Mouse (Mus musculus) retina, postnatal 7 days (tissue): Measurements from ENCODE around the gene Osmr.

Experiments
- DNase-seq: peaks from one replicate; pipeline ENCODE4 v3.0.0-alpha.2; 2012; ENCODE audit warnings: low read depth, low spot score

Osmr gene

GRCm38 (mm10) chr15:6874601-6875019 lies at the start of gene Osmr:
Gene Osmr, minus strand, starts transcription at chr15:6874969.
- DNase-seq, result no peak

- DNase-seq, result no peak
Measured at GRCm38 (mm10) chr15:6919406-6919805, 44.6 kb upstream of the Osmr start.

DNA sequence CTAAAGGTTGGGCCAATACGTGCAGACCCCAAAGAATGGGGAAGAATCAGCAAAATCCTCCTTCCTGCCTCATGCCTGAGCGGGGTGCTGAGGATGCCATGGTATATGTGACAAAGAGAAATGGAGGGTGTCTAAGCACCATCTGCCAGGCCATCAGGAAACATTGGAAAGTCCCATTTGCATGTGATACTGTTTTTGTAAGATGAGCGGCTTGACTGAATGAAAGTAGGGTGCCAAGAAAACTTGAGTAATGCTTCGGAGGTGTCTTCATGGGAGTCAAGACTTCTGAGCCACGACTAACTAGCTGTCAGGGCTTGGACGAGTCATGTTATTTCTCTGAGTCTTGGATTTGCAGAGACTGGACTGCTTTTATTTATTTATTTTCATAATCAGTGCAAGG lies 39.4 kb upstream of the Osmr start:
- DNase-seq, result no peak

DNA sequence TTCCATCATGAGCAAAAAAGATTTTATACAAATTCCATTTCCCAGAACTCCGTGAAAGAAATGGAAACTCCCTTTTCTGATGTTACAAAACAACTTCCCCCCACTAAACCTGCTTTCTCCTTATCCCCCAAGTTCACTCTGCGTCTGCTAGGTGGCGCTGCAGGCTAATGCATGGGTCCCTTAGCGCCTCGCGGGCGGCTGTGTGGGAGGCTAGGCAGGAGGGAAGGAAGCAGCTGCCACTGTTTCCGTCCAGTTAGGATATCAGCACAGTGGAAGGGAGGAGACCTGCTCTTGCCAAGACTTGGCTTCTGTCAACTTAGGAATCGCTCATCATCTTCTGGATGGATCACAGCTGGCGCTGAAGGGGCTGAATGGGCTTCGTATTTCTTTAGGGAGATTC lies 34.9 kb upstream of the Osmr start:
- DNase-seq, result peak; percentile 88

- DNase-seq, result no peak
Measured at GRCm38 (mm10) chr15:6909084-6909483, 34.3 kb upstream of the Osmr start.

DNA sequence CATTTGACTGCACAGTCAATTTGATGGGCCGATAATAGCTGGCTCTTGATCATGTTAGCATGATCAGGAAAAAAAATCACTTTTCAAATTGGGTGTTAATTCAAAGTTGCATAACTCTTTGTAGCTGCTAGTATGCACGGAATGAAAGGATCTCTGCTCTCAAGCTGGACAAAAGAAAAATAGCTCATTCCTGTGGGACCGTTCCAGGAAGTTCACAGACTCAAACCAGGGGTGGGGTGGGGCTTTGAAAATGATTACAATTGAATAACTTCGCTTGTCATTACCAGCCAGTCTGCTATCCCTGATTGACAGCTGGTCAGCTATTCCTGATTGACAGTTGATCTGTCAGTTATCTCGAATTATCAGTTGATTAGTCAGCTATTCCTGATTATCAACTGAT lies 33.8 kb upstream of the Osmr start:
- no peak for DNase-seq

DNA sequence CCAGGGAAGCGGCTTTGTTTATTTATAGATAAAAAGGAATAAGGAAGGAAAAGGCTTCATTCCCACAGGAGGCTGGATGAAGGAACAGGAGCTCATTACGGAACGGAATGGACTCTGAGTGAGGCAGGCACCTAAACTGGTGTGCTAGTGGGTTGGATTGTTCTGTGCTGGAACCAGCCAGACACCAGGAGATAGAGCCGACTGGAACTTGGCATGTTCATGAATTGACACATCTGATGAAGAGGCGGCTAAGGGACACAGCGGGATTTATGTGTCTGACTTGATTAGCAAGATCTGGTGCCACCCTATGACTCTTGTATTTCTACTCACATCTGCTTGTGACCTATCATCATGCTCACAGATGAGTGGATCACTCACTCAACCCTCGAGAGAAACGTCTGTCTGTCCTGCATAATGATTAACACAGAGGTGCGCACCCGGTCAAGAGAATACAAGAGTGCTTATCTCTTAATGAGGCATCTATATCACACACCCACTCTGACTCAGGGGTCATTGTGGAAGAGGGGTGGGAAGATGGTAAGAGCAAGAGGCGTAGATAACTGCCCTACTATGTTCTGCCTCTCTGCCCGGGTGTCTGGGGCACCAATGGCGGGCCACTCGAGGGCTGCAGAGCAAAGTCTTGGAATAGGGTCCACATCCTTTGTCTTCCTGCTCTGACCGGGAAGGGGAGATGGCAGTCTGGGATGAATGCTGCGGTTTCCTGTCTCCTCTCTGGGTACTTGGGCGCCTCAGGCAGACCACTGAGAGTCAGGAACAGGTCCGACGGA lies 31.7 kb upstream of the Osmr start:
- no peak for DNase-seq

DNA sequence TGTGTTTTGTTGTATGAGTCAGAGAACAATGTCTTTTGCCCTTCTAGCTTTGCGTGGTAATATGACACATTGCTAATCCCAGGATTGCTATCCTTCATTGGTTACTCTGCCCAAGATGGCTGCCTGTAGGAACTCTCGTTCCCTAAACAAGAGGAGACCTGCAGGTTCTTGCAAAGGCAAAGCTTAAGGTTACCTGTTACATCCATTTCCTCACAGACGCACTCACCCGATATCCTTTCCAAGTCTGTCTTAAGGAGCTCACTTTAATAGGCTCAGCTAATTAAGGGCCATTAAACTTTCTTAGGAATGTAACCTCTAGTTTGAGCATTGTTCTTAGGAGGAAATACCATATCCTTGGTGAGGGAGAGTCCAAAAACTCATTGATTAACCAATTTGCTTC lies 31.0 kb upstream of the Osmr start:
- DNase-seq, result no peak

GRCm38 (mm10) chr15:6903286-6903975 lies 28.7 kb upstream of the Osmr start:
- no peak for DNase-seq

DNA sequence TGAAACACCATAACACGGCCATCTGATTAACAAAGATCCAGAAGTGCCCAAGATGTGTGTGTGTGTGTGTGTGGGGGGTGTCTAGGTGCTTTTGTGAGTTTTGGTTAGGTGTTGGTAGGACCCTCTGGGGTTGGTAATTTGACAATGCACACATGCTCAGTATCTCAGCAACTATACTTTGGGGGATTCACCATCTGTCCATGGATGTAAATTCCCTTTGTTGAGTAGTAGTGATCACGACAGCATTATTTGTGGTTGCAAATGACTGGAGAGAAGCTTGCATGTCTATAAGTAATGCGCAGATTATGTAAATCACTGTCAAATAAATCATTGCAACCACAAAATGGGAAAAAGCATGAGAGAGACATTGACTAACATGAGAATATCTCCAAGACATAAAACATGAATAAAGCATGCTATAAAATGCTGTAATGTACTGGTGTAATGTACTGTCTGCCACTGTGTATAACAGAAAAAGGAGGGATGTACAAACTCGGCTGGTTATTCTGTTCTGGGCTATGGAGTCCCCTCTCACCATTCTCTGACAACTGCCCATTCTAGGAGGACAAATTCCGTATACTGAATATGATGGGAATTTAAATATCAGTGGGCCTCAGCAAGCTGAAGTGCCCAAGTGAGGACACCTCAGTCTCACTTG lies 27.3 kb upstream of the Osmr start:
- no peak for DNase-seq

GRCm38 (mm10) chr15:6901236-6901635 lies 26.5 kb upstream of the Osmr start:
- no peak for DNase-seq

- no peak for DNase-seq
Measured at GRCm38 (mm10) chr15:6884260-6884659, 9.5 kb upstream of the Osmr start.

DNA sequence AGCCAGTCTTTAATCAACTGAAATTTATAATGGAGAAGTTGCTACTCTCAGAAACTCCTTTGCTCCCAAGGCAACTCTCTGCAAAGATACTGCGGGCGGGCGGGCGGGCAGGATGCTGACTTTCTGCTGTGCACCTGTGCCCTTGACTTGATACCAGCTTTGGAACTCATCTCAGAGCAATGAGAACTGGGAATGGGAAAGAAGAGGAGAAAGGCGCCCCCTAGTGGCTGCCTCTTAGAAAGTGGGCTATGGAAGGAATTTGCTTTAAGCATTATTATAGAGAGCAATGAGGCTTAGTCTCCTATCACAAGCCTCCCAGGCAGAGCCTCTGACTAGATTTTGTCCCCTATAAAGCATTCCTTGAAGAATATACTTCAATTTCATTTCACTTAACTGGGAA lies 9.0 kb upstream of the Osmr start:
- DNase-seq, result peak; percentile 30

DNA sequence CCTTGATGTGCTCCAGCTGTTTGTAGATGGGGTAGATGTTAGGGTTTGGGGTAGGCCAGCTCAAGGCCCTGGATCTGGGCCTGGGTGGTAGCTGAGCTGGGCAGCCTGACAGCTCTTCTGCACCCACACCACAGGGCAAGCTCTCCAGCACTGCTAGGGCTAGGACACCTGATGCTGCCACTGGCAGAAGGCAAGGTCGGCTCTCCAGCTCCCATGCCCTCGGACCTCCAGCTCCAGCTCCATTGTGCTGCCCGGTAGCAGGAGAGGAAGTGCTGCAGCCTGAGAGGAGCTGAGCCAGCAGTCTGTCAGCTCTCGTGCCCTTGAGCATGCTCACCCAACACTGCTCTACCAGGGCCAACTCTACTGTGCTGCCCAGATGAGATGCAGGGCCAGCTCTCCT lies 8.3 kb upstream of the Osmr start:
- DNase-seq, result no peak

GRCm38 (mm10) chr15:6882180-6882579 lies 7.4 kb upstream of the Osmr start:
- no peak for DNase-seq

DNA sequence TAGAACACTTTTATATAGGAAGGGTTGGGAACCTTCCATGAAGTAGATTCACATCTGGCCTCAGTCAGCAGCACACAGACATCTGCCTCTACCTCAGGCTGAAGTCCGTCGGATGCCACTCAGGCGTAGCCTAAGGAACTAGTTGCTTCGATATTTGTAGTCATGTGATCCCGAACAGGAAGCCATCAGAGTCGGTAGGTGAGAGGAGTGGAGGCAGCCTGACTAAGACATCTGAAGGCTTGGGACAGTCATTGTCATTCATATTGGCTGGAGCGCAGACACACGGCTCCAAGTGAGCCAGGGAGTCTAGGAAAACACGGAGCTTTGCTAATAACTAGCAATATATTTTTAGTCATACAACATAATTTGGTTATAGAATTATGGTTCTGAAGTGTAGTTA lies 6.4 kb upstream of the Osmr start:
- DNase-seq, result no peak

DNA sequence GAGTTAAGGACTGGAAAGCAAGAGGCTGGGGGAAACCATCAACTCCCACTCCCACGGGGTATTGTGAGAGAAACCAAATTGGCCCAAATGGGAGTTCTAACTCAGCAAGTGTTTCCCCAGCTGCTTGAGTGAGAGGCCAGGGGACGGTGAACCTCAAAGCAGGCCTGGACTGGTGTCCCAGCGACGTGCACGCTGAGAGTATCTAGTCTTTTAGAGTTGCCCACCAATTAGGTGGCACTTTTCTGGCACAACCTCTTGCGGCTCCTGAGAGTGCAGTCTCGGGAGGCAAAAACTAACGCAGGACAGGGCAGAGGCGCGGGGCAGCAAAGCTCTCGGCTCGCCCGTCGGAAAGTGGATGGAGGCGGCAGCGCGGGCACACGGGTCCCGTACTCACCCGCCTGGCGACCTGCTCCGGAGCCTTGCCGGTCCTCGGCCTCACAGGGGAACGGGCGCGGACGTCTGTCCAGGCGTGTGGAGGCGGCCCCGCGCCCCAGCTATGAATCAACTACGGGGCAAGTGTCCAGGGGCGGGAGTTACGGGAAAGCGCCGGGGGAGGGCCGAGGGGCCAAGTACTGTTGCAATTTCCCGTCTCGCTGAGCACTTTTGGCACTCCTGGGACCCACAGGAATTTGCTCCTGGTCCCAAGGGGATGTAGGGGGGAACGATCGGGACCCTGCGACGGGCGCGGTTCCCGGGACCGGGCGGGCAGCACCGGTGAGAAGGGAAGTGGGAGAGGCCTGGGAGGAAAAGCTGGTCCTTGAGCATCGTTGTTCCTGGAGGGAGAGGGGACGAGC lies 765 bp downstream of the Osmr start:
- no peak for DNase-seq

GRCm38 (mm10) chr15:6873154-6873806 lies 1.5 kb downstream of the Osmr start:
- DNase-seq, result no peak

- DNase-seq, result no peak
Measured at GRCm38 (mm10) chr15:6871621-6872359, 3.0 kb downstream of the Osmr start.

DNA sequence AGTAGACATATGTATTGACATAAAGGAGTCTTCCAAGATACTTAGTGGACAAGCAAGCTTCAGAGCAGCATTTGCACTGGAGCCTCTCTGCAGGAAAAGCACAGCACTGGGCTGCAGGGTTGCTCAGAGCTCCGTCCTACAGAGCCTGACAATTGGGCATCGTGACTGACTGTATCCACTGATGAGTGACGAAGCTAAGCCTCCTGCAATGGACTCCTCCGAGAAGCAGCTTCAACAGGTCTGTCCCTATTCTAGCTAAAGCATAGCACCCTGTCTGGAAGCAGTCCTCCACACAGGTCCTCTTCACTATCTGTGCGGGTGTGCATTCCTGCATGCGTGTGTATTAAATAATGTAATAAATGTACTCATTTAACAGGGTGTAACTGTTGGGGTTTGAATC lies 7.9 kb downstream of the Osmr start:
- no peak for DNase-seq

GRCm38 (mm10) chr15:6862125-6862524 lies 12.6 kb downstream of the Osmr start:
- no peak for DNase-seq
